Mouse (Mus musculus): ENCODE results near the gene Arx.

The Arx gene

DNA sequence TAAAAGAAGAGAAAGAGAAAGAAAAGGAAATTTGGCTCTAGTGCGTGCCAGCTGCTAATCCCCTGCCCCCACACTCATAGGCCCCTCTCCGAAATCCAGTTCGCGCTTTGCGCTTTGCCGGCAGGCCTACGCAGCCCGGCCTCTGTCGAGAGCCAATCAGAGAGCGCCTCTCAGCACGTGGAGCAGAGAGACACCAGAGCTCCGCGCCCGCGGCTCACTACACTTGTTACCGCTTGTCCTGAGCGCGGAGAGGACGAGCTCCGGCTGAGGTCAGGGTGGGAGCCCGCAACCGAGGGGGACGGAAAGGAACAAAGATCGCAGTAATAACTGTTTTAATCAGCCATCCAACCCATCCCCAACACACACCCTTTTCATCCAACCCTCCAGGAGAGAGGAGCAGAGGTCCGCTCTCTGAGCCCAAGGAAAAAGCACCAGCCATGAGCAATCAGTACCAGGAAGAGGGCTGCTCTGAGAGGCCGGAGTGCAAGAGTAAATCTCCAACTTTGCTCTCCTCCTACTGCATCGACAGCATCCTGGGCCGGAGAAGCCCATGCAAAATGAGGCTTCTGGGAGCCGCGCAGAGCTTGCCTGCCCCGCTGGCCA, at the start of gene Arx:
Gene Arx, plus strand, starts transcription at position 155 of the 603 bp plus-strand sequence.
- peak; percentile 27 to 49 for DNase-seq (ENCODE audit: low spot score in 2 of 2)

GRCm38 (mm10) chrX:93251329-93251728, 34.9 kb upstream of the Arx start:
- DNase-seq (ENCODE audit: low spot score in 2 of 2): no peak

DNA sequence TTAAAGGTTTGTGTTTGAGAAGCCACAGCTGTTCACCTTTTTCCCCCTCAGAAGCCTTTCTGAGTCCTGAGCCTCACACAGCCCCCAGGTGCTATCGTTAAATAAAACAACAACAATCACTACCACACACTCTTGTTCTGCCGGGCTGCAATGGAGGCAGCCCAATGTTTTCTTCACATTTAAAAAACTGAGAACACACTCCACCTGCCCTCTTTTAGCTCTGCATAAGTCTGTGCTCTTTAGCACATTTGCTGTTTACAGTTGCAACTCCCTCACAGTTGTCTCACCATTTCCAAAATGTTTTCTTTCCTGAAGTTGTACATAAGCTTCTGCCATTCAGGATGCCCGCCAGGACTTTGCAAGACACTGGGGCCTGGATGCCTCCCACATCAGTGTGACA, 10.6 kb upstream of the Arx start:
- no peak for DNase-seq (ENCODE audit: low spot score in 2 of 2)

DNA sequence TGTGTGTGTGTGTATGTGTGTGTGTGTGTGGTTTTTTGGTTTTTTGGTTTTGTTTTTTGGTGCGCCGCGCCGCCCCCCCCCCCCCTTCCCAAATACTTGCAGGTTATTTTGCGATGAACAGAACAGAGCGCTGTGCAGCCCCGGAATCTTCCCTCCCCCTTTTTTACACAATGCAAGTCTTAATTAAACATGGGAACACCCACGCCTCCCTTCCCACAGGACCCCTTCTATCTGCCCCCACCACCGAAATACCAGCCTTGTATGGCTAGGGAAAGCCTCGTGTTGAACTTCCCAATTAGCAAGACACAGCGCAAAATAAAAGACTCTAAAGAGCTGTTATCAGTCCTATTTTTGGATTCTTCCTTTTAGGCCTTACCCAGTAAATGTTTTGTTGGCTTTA, 6.3 kb upstream of the Arx start:
- DNase-seq (ENCODE audit: low spot score in 2 of 2): no peak

GRCm38 (mm10) chrX:93281028-93281723, 5.1 kb upstream of the Arx start:
- DNase-seq (ENCODE audit: low spot score in 2 of 2): peak in 1 of 2 experiments; percentile 48

DNA sequence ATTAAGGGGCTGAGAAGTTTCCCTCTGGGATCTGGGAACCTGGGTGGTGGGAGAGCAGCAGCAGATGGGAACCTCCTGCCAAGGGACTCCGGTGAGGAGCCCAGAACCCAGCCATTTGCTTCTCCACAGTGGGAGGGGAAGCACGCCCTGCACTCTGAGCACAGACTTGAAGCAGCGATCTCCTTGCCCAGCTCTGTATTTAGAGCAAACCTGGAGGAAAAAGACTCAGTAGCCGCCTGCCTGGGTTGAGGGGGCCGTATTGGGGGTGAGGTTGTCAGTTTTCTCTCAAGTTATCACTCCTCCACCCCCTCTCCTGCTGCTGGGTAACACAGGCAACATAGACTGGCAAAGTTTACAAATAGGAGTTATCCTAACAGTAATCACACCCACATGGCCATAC, 4.5 kb upstream of the Arx start:
- no peak for DNase-seq (ENCODE audit: low spot score in 2 of 2)

GRCm38 (mm10) chrX:93285091-93285490, 1.2 kb upstream of the Arx start:
- DNase-seq (ENCODE audit: low spot score in 2 of 2): no peak

GRCm38 (mm10) chrX:93288339-93288738, 2.1 kb downstream of the Arx start:
- DNase-seq (ENCODE audit: low spot score in 2 of 2): no peak

GRCm38 (mm10) chrX:93289076-93289475, 2.8 kb downstream of the Arx start:
- DNase-seq (ENCODE audit: low spot score in 2 of 2): no peak

- DNase-seq (ENCODE audit: low spot score in 2 of 2): no peak
These were observed 3.7 kb downstream of the Arx start for GRCm38 (mm10) chrX:93289851-93290380.

DNA sequence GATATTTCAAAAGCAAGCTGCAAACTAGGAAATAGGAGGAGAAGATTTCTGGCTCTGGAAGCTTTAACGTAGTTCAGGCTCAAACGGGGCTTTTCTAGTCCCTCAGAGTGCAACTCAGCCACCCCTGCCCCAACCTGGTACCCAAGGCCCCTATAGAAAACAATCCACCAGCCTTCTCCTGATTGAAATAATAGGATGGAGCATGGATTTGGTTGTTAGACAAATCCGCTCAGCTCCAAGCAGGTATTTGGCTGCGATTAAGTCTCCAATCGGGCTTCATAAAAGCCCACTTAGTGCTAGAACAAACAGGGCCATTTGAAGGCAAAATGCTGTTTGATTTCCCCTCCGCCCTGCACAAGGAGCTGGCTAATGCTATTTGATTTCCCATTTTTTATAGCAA, 5.8 kb downstream of the Arx start:
- no peak for DNase-seq (ENCODE audit: low spot score in 2 of 2)

DNA sequence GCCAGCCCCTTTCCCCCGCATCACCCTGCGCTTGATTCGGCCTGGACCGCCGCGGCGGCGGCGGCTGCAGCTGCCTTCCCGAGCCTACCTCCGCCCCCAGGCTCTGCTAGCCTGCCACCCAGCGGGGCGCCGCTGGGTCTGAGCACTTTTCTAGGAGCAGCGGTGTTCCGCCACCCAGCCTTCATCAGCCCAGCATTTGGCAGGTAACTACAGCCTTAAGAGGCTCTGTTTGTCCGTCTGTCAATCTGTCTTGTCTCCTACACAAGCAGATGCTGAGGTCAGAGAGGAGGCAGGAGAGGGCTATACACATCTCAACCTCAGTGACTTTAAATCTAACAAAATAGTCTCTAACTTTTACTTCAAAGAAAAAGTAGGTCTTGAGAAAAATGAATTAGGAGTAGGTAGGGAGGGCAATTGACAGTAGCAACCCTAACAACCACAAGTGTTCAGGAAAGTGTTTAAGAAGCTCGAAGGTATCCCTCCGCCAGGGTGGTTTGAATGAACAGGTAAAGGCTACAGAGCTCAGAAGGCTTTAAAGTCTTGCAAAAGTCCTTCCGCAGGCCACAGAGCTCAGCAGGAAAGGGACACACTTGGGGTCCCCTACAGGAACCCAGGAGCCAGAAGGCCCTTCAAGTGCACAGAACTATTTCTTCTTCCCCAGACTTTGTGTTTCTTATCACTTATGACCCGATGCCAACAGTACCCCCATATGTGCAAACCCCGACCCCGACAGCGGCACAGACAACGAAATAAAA, 8.7 kb downstream of the Arx start:
- no peak for DNase-seq (ENCODE audit: low spot score in 2 of 2)

- DNase-seq (ENCODE audit: low spot score in 2 of 2): no peak
These were observed 9.6 kb downstream of the Arx start for GRCm38 (mm10) chrX:93295819-93296218.

DNA sequence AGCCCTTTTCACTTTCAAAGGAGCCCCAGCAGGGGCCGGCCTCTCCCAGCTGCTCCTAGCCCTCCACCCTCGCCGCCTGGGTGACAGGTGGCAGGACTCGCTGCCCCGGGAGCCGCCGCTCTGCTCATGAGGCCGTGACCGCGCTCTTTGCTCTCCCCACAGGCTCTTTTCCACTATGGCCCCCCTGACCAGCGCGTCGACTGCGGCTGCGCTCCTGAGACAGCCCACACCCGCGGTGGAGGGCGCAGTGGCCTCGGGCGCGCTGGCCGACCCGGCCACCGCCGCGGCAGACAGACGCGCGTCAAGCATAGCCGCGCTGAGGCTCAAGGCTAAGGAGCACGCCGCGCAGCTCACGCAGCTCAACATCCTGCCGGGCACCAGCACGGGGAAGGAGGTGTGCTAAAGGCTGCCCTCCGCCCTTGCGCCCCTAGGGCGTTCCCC, 10.8 kb downstream of the Arx start:
- no peak for DNase-seq (ENCODE audit: low spot score in 2 of 2)

GRCm38 (mm10) chrX:93299046-93299626, 12.9 kb downstream of the Arx start:
- DNase-seq (ENCODE audit: low spot score in 2 of 2): no peak

DNA sequence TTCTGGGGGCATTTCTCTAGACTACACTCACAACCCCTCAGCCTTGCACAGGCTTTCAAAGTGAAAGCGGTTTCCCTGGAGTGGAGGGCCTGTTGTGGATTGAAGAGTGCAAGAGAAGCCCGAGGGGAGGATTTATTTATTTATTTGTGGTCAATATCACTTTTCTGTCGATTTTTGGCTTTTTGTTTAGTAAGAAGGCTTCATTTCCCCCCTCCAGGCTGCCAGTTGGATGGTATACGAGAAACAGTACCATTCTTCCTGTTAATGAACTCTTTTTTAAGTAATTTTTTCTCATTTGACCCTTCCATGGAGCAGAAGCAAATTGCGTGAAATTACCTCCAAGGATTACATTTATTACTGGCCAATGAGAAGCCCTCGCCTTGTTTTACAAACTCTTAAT, 13.5 kb downstream of the Arx start:
- DNase-seq (ENCODE audit: low spot score in 2 of 2): no peak

GRCm38 (mm10) chrX:93300183-93300815, 14.1 kb downstream of the Arx start:
- DNase-seq (ENCODE audit: low spot score in 2 of 2): no peak

DNA sequence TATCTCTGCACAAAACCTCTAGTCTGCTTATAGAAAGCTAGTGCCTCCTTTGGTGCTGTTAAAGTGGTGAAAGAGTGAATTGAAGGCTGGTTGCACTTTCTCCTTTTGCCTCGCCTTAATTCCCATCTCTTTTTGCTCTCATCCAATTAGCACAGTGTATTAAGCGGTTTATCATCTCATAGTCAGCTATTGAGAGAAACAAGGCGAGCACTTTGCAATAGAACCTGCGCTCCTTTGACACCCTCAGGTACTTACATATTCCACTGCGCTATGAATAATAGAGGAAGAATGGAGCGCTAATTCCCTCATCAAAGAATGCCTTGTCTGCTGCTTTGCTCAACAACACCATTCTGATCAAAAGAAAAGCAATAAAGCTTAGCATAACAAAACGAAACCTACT, 15.6 kb downstream of the Arx start:
- no peak for DNase-seq (ENCODE audit: low spot score in 2 of 2)

DNA sequence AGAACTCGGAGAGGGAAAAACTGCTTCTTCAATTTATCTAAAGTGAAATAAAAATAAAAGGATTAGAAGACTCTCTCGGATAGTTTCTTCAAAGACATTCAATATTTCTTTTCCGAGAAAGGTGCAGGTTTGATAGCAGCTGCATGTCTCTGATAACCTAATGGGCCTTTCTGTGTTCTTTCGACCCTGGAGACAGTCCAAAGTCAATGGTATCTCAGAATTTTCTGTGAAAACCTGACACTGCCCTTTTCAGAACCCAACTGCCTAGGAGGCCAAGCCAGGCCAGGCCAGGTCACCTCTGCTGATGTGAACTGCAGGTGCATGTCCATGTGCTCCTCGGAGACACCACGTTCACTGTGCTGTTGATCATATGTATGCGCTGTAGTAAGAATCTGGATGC, 19.5 kb downstream of the Arx start:
- DNase-seq (ENCODE audit: low spot score in 2 of 2): no peak

DNA sequence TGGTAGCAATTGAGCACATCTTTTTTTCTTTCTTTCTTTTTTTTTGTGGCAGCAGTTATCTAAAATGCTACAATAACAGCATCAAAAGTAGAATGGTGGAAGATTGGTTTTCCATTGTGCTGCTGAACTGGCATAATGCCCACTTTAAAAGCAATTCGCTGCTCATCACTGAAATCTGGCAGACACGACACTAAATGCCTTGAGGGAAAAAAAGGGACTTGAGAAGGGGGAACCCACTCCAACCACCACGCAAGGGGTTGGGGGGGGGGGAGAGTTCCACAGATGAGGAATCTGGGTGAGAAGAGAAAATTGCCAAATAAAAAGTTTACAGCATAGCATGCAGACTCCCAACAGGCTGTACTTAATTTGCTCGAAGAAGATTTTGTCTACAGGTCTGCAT, 31.3 kb downstream of the Arx start:
- DNase-seq (ENCODE audit: low spot score in 2 of 2): no peak

GRCm38 (mm10) chrX:93319979-93320378, 33.7 kb downstream of the Arx start:
- DNase-seq (ENCODE audit: low spot score in 2 of 2): no peak

GRCm38 (mm10) chrX:93321336-93321735, 35.1 kb downstream of the Arx start:
- DNase-seq (ENCODE audit: low spot score in 2 of 2): no peak

Data from cerebellum, postnatal 4 days (tissue).